Mouse (Mus musculus) MEL (cell line): ENCODE data around the gene Aars. TPM values are rescaled to one million over a fixed set of nuclear protein-coding genes. Genes with fewer than 3 reads are reported as not detected.

Experiments
- DNase-seq: peaks from one replicate; pipeline ENCODE4 v3.0.0; 2011; ENCODE audit warnings: low read depth, low spot score
- H3K27ac ChIP-seq: 2 replicates; pipeline ENCODE4 v1.5.1; 2012; ENCODE audit warnings: low read depth, mild to moderate bottlenecking, control low read depth, low read length, moderate library complexity; ENCODE audit not compliant: control insufficient read depth
- H3K27me3 ChIP-seq, 2 experiments: fragments of 150-350 bp in 1 of 2; sonication (generic) in 1 of 2; 2 replicates each; pipeline ENCODE4 v1.6.1; 2012; ENCODE audit warnings: low read length in 2 of 2, mild to moderate bottlenecking in 2 of 2, improper control_type of control experiment in 1 of 2, moderate library complexity in 1 of 2; ENCODE audit not compliant: insufficient read depth in 2 of 2, control insufficient read depth in 1 of 2
- H3K36me3 ChIP-seq, 2 experiments: 2 replicates each; pipeline ENCODE4 v1.6.1; 2012 to 2014; ENCODE audit warnings: low read length in 2 of 2, improper control_type of control experiment in 1 of 2, inconsistent platforms in 1 of 2, mild to moderate bottlenecking in 1 of 2; ENCODE audit not compliant: insufficient read depth in 2 of 2, control insufficient read depth in 1 of 2
- H3K4me1 ChIP-seq, 2 experiments: fragments of 150-350 bp in 1 of 2; sonication (generic) in 1 of 2; 2 replicates each; pipeline ENCODE4 v1.6.1; 2012; ENCODE audit warnings: low read length in 2 of 2, improper control_type of control experiment in 1 of 2, mild to moderate bottlenecking in 1 of 2; ENCODE audit not compliant: insufficient read depth in 2 of 2, control insufficient read depth in 1 of 2
- H3K4me3 ChIP-seq, 2 experiments: fragments of 150-350 bp in 1 of 2; sonication (generic) in 1 of 2; 2 replicates each; pipeline ENCODE4 v1.5.1; 2012; ENCODE audit warnings: low read depth in 2 of 2, low read length in 2 of 2, mild to moderate bottlenecking in 2 of 2, moderate library complexity in 2 of 2, control low read depth in 1 of 2, improper control_type of control experiment in 1 of 2; ENCODE audit not compliant: control insufficient read depth in 1 of 2, insufficient read depth in 1 of 2
- H3K79me2 ChIP-seq: 2 replicates; pipeline ENCODE4 v1.6.1; 2012; ENCODE audit warnings: mild to moderate bottlenecking, low read length, moderate library complexity; ENCODE audit not compliant: control insufficient read depth, poor library complexity, insufficient read depth
- H3K9ac ChIP-seq: 2 replicates; pipeline ENCODE4 v1.6.1; 2012; ENCODE audit warnings: low read depth, mild to moderate bottlenecking, control low read depth, low read length, moderate library complexity; ENCODE audit not compliant: control insufficient read depth, poor library complexity, severe bottlenecking
- H3K9me3 ChIP-seq: fragments of 150-350 bp; sonication (generic); replicated peaks from 2 replicates; pipeline ENCODE4 v1.6.1; 2012; ENCODE audit warnings: mild to moderate bottlenecking, low read length, improper control_type of control experiment, moderate library complexity; ENCODE audit not compliant: insufficient read depth
- CTCF ChIP-seq, 3 experiments: IDR thresholded peaks in 2 of 3; conservative IDR thresholded peaks in 1 of 3; 2 replicates each; pipeline ENCODE4 v1.5.1; 2011 to 2012; ENCODE audit warnings: low read length in 3 of 3, low read depth in 2 of 3, mild to moderate bottlenecking in 2 of 3, improper control_type of control experiment in 1 of 3, inconsistent platforms in 1 of 3, mixed read lengths in 1 of 3, moderate library complexity in 1 of 3; ENCODE audit not compliant: control insufficient read depth in 1 of 3, insufficient read depth in 1 of 3, poor library complexity in 1 of 3, severe bottlenecking in 1 of 3
- E2F4 ChIP-seq: IDR thresholded peaks from 2 replicates; pipeline ENCODE4 v1.6.1; 2011; ENCODE audit warnings: low read depth, low read length, improper control_type of control experiment, borderline replicate concordance
- ELF1 ChIP-seq: IDR thresholded peaks from 2 replicates; pipeline ENCODE4 v1.6.1; 2014; ENCODE audit warnings: low read depth, mild to moderate bottlenecking, inconsistent platforms, low read length, improper control_type of control experiment, moderate library complexity
- JUND ChIP-seq: IDR thresholded peaks from 2 replicates; pipeline ENCODE4 v1.6.1; 2011; ENCODE audit warnings: low read depth, mild to moderate bottlenecking, improper control_type of control experiment, low read length
- KAT2A ChIP-seq: conservative IDR thresholded peaks from 2 replicates; pipeline ENCODE4 v1.6.1; 2012; ENCODE audit warnings: low read depth, low read length, improper control_type of control experiment, inconsistent platforms
- MAFK ChIP-seq: IDR thresholded peaks from 2 replicates; pipeline ENCODE4 v1.6.1; 2011; ENCODE audit warnings: low read depth, mild to moderate bottlenecking, low read length, improper control_type of control experiment, borderline replicate concordance
- MAZ ChIP-seq: IDR thresholded peaks from 2 replicates; pipeline ENCODE4 v1.6.1; 2012; ENCODE audit warnings: low read depth, mild to moderate bottlenecking, inconsistent platforms, low read length, improper control_type of control experiment
- MEF2A ChIP-seq: IDR thresholded peaks from 2 replicates; pipeline ENCODE4 v1.6.1; 2014; ENCODE audit warnings: low read depth, mild to moderate bottlenecking, inconsistent platforms, low read length, improper control_type of control experiment; ENCODE audit not compliant: poor library complexity, insufficient replicate concordance, severe bottlenecking; ENCODE audit errors: extremely low read depth
- NRF1 ChIP-seq: IDR thresholded peaks from 2 replicates; pipeline ENCODE4 v1.6.1; 2014; ENCODE audit warnings: low read depth, mild to moderate bottlenecking, inconsistent platforms, low read length, improper control_type of control experiment, moderate library complexity; ENCODE audit not compliant: poor library complexity, insufficient read depth, severe bottlenecking
- POLR2A ChIP-seq, 2 experiments: IDR thresholded peaks; 2 replicates each; pipeline ENCODE4 v1.6.1; 2011 to 2012; ENCODE audit warnings: low read length in 2 of 2, mild to moderate bottlenecking in 2 of 2, control low read depth in 1 of 2, improper control_type of control experiment in 1 of 2, low read depth in 1 of 2, moderate library complexity in 1 of 2; ENCODE audit not compliant: control insufficient read depth in 1 of 2, insufficient read depth in 1 of 2, poor library complexity in 1 of 2
- POLR2AphosphoS2 ChIP-seq: IDR thresholded peaks from 2 replicates; pipeline ENCODE4 v1.6.1; 2011; ENCODE audit warnings: low read length, improper control_type of control experiment
- SIN3A ChIP-seq: IDR thresholded peaks from 2 replicates; pipeline ENCODE4 v1.6.1; 2012; ENCODE audit warnings: low read length, improper control_type of control experiment, inconsistent platforms
- TBP ChIP-seq: IDR thresholded peaks from 2 replicates; pipeline ENCODE4 v1.8.0; 2011; ENCODE audit warnings: low read depth, low read length, improper control_type of control experiment
- USF1 ChIP-seq: IDR thresholded peaks from 2 replicates; pipeline ENCODE4 v1.6.1; 2014; ENCODE audit warnings: low read depth, mild to moderate bottlenecking, inconsistent platforms, low read length, improper control_type of control experiment, moderate library complexity
- ZKSCAN1 ChIP-seq: IDR thresholded peaks from 2 replicates; pipeline ENCODE4 v1.6.1; 2012; ENCODE audit warnings: low read depth, mild to moderate bottlenecking, inconsistent platforms, low read length, improper control_type of control experiment, moderate library complexity
- ZMIZ1 ChIP-seq: IDR thresholded peaks from 2 replicates; pipeline ENCODE4 v1.6.1; 2012; ENCODE audit warnings: low read depth, mild to moderate bottlenecking, inconsistent platforms, low read length, improper control_type of control experiment, moderate library complexity
- ZNF384 ChIP-seq: IDR thresholded peaks from 2 replicates; pipeline ENCODE4 v1.6.1; 2012; ENCODE audit warnings: low read depth, mild to moderate bottlenecking, inconsistent platforms, low read length, improper control_type of control experiment
- polyA plus RNA-seq, 2 experiments: library from polyadenylated mRNA; stranded (reverse) in 1 of 2; unstranded in 1 of 2; fragments of >175 nt in 1 of 2; fragments of >200 nt in 1 of 2; gene quantifications; 2 replicates each; pipeline versions ENCODE4 v1.2.1 to v1.2.4; 2012; ENCODE audit warnings: low replicate concordance in 2 of 2, low read depth in 1 of 2; ENCODE audit not compliant: insufficient read length in 2 of 2, insufficient read depth in 1 of 2, missing spikeins in 1 of 2
- total RNA-seq: library from RNA; depleted of rRNA; stranded (reverse); fragments of 300-350 nt; gene quantifications from 2 replicates; pipeline ENCODE4 v1.2.3, GENCODE M21; 2012

Aars gene
- total and polyA plus RNA-seq, 3 experiments, result 25.1 to 162 (median 106) TPM

DNA sequence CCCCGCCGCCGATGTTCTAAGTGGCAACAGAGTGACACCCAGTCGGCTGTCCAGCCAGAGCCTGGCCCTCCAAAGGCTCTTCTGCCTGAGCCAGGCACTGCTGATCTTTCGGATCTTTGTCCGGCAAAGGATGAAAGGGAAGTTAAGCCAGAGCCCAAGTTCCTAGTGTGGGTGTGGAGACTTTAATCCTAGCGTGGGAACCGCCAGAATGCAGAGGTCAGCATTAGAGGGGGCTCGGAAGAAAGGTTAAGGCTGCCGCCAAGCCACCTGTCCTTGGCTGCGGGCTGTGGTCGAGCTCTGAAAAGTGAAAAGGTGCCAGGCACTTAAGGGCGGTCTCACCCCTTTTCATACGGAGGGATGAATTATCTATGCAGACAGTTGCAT is 28.7 kb downstream of the Aars start:
- H3K4me3 ChIP-seq, result peak overlapping the region; percentile 55 to 85
- no peaks in the 10 kb centered on the region for H3K27me3 ChIP-seq
- no peaks in the 10 kb centered on the region for H3K9me3 ChIP-seq
- TF ChIP-seq ZMIZ1 (no peak), MAZ (0 out of 2 replicates have a peak, but pooled peaks have one; percentile 23)
- peaks cover 4 to 35% of the 10 kb centered on the region in 2 experiments for H3K4me1 ChIP-seq
- H3K9ac ChIP-seq, result peak overlapping the region; percentile 63
- H3K36me3 ChIP-seq, result peaks cover 0 to 26% of the 10 kb centered on the region in 2 experiments; a peak in 2 of 4 replicates
- DNase-seq, result no peak
- no peak overlapping the region for H3K27ac ChIP-seq
- H3K79me2 ChIP-seq, result peaks cover 15% of the 10 kb centered on the region

DNA sequence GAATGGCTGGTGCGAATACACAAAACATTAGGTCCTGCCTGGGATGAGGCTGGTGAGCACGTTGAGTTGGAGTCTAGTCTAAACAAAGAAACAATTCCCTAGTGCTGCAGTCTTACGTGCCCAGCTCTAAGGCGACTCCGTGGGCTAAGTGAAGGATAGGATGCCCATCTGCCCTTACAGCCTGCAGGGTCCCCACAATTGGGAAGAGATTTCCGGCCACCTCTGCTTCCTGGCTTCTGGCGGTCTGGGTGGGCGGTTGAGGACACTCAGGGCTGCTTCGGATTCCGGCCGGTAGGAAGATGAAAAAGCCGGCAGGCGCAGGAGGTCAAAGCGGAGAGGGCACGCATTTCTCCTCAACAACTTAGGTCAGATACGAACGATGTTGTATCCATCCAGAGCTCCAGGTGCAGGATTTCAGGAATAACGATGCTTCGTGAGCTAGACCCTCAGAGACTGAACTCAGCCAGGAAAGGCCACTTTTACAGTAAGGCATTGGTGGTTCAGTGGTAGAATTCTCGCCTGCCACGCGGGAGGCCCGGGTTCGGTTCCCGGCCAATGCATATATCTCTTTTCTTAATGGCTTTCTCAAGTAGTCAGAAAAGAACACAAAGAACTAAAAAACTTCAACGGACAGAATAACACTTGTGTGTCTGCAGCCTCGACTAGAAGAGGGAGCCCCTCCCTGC is 29.3 kb downstream of the Aars start:
- Histone ChIP-seq H3K79me2 (peaks cover 10% of the 10 kb centered on the region), H3K27me3 (no peaks in the 10 kb centered on the region), H3K36me3 (peaks cover 0 to 26% of the 10 kb centered on the region in 2 experiments; a peak in 2 of 4 replicates), H3K4me3 (peak overlapping the region; percentile 55 to 85), H3K9ac (peak overlapping the region; percentile 63), H3K4me1 (peaks cover 4 to 35% of the 10 kb centered on the region in 2 experiments), H3K9me3 (no peaks in the 10 kb centered on the region), H3K27ac (no peak overlapping the region)
- TF ChIP-seq ZKSCAN1 (no peak), SIN3A (peak; percentile 66), MAFK (peak; percentile 99), MEF2A (no peak), ZNF384 (no peak), TBP (peak; percentile 100), USF1 (no peak), JUND (no peak), POLR2AphosphoS2 (no peak), NRF1 (no peak; the same call in 1 of the 2 replicates), CTCF (IDR thresholded peaks at IDR 0.05 in 2 of 3, conservative IDR thresholded peaks at IDR 0.05 in 1 of 3; ENCODE audit: control insufficient read depth in 1 of 3, insufficient read depth in 1 of 3, low read depth in 2 of 3, low read length in 3 of 3, poor library complexity in 1 of 3, severe bottlenecking in 1 of 3) (no peak), KAT2A (peak; percentile 61; the same call in 1 of the 2 replicates), POLR2A (IDR thresholded peaks at IDR 0.05; ENCODE audit: control insufficient read depth in 1 of 2, insufficient read depth in 1 of 2, low read depth in 1 of 2, low read length in 2 of 2, poor library complexity in 1 of 2) (no peak), E2F4 (peak; percentile 68; the same call in 1 of the 2 replicates), ELF1 (peak; percentile 84), ZMIZ1 (no peak)
- peak; percentile 85 for DNase-seq
